Mouse (Mus musculus) ES-Bruce4 (cell line): ENCODE results near the gene Ldlrad3. TPM values are rescaled to one million over a fixed set of nuclear protein-coding genes. Genes with fewer than 3 reads are reported as not detected.

Experiments used
- H3K27ac ChIP-seq: 2 replicates; pipeline ENCODE4 v1.5.1; 2012; ENCODE audit warnings: low read length, inconsistent platforms; ENCODE audit not compliant: insufficient read depth
- H3K27me3 ChIP-seq: 2 replicates; pipeline ENCODE4 v1.6.1; 2012; ENCODE audit warnings: mild to moderate bottlenecking, low read length, inconsistent platforms; ENCODE audit not compliant: control insufficient read depth, poor library complexity, insufficient read depth, severe bottlenecking
- H3K36me3 ChIP-seq: 2 replicates; pipeline ENCODE4 v1.6.1; 2012; ENCODE audit warnings: inconsistent platforms, mild to moderate bottlenecking, low read length, moderate library complexity; ENCODE audit not compliant: control insufficient read depth, poor library complexity, insufficient read depth, severe bottlenecking
- H3K4me1 ChIP-seq: one replicate; pipeline ENCODE4 v1.8.1; 2011; ENCODE audit warnings: low read length; ENCODE audit not compliant: control insufficient read depth, insufficient read depth
- H3K4me3 ChIP-seq: 2 replicates; pipeline ENCODE4 v1.5.1; 2011; ENCODE audit warnings: low read depth, mild to moderate bottlenecking, low read length
- H3K9ac ChIP-seq: 2 replicates; pipeline ENCODE4 v1.6.1; 2012; ENCODE audit warnings: low read depth, mild to moderate bottlenecking, inconsistent platforms; ENCODE audit not compliant: poor library complexity, severe bottlenecking
- H3K9me3 ChIP-seq: replicated peaks from 2 replicates; pipeline ENCODE4 v1.6.1; 2012; ENCODE audit warnings: mild to moderate bottlenecking, low read length, inconsistent platforms; ENCODE audit not compliant: control insufficient read depth, poor library complexity, insufficient read depth, severe bottlenecking
- CTCF ChIP-seq: IDR thresholded peaks from one replicate; pipeline ENCODE4 v1.8.1; 2011; ENCODE audit warnings: low read depth, low read length
- EP300 ChIP-seq: IDR thresholded peaks from 2 replicates; pipeline ENCODE4 v1.6.1; 2011; ENCODE audit warnings: low read depth, low read length; ENCODE audit not compliant: insufficient read depth
- POLR2A ChIP-seq: IDR thresholded peaks from one replicate; pipeline ENCODE4 v1.8.1; 2011; ENCODE audit warnings: low read length; ENCODE audit not compliant: insufficient read depth
- polyA plus RNA-seq: library from polyadenylated mRNA; stranded (reverse); fragments of >200 nt; gene quantifications from 2 replicates; pipeline ENCODE4 v1.2.4, GENCODE M21; 2011; ENCODE audit warnings: low read depth; ENCODE audit not compliant: missing spikeins, insufficient read depth, insufficient read length

The Ldlrad3 gene
- polyA plus RNA-seq, 1 experiment = 15.7 TPM

- no peak overlapping the region for H3K4me3 ChIP-seq
- H3K27ac ChIP-seq = no peak overlapping the region
- TF ChIP-seq POLR2A (no peak), EP300 (no peak), CTCF (no peak)
- H3K27me3 ChIP-seq = no peaks in the 10 kb centered on the region
- no peak overlapping the region for H3K9ac ChIP-seq
- H3K9me3 ChIP-seq = no peaks in the 10 kb centered on the region
- H3K4me1 ChIP-seq = peaks cover 2% of the 10 kb centered on the region
- no peaks in the 10 kb centered on the region for H3K36me3 ChIP-seq
Measured at GRCm38 (mm10) chr2:102153516-102153915, 32.7 kb downstream of the Ldlrad3 start.

- TF ChIP-seq POLR2A (no peak), EP300 (no peak), CTCF (no peak)
- no peak overlapping the region for H3K4me3 ChIP-seq
- no peak overlapping the region for H3K9ac ChIP-seq
- H3K9me3 ChIP-seq = no peaks in the 10 kb centered on the region
- peaks cover 2% of the 10 kb centered on the region for H3K4me1 ChIP-seq
- H3K27ac ChIP-seq = no peak overlapping the region
- no peaks in the 10 kb centered on the region for H3K36me3 ChIP-seq
- H3K27me3 ChIP-seq = no peaks in the 10 kb centered on the region
Measured at GRCm38 (mm10) chr2:102152851-102153250, 33.3 kb downstream of the Ldlrad3 start.

GRCm38 (mm10) chr2:102149058-102149457 lies 37.1 kb downstream of the Ldlrad3 start:
- no peak for TF ChIP-seq POLR2A
- TF ChIP-seq CTCF = no peak
- no peak for TF ChIP-seq EP300
- H3K4me1 ChIP-seq = peaks cover 6% of the 10 kb centered on the region
- H3K9ac ChIP-seq = no peak overlapping the region

GRCm38 (mm10) chr2:102148093-102148492 lies 38.1 kb downstream of the Ldlrad3 start:
- Histone ChIP-seq H3K9me3 (no peaks in the 10 kb centered on the region), H3K9ac (no peak overlapping the region), H3K4me3 (no peak overlapping the region), H3K36me3 (no peaks in the 10 kb centered on the region), H3K4me1 (peaks cover 4% of the 10 kb centered on the region), H3K27me3 (no peaks in the 10 kb centered on the region), H3K27ac (no peak overlapping the region)
- TF ChIP-seq EP300 (no peak), CTCF (no peak), POLR2A (no peak)

More at GRCm38 (mm10) chr2:102149058-102149457, 37.1 kb downstream of the Ldlrad3 start:
- H3K27me3 ChIP-seq = no peaks in the 10 kb centered on the region
- no peaks in the 10 kb centered on the region for H3K9me3 ChIP-seq
- H3K36me3 ChIP-seq = no peaks in the 10 kb centered on the region
- no peak overlapping the region for H3K4me3 ChIP-seq
- no peak overlapping the region for H3K27ac ChIP-seq

- Histone ChIP-seq H3K4me1 (peaks cover 4% of the 10 kb centered on the region), H3K27ac (no peak overlapping the region), H3K36me3 (no peaks in the 10 kb centered on the region), H3K4me3 (no peak overlapping the region), H3K9me3 (no peaks in the 10 kb centered on the region), H3K27me3 (no peaks in the 10 kb centered on the region), H3K9ac (no peak overlapping the region)
- TF ChIP-seq POLR2A = no peak
- TF ChIP-seq EP300 = no peak
- TF ChIP-seq CTCF = no peak
Measured at GRCm38 (mm10) chr2:102147561-102147960, 38.6 kb downstream of the Ldlrad3 start.

GRCm38 (mm10) chr2:102146386-102146785 lies 39.8 kb downstream of the Ldlrad3 start:
- H3K27ac ChIP-seq = no peak overlapping the region
- peaks cover 4% of the 10 kb centered on the region for H3K4me1 ChIP-seq
- no peaks in the 10 kb centered on the region for H3K27me3 ChIP-seq
- TF ChIP-seq EP300 = no peak
- no peak for TF ChIP-seq CTCF
- TF ChIP-seq POLR2A = no peak
- H3K36me3 ChIP-seq = no peaks in the 10 kb centered on the region
- no peaks in the 10 kb centered on the region for H3K9me3 ChIP-seq
- no peak overlapping the region for H3K4me3 ChIP-seq
- H3K9ac ChIP-seq = no peak overlapping the region

GRCm38 (mm10) chr2:102145036-102145435 lies 41.1 kb downstream of the Ldlrad3 start:
- Histone ChIP-seq H3K9ac (no peak overlapping the region), H3K36me3 (no peaks in the 10 kb centered on the region), H3K4me1 (peaks cover 4% of the 10 kb centered on the region), H3K4me3 (no peak overlapping the region), H3K9me3 (no peaks in the 10 kb centered on the region), H3K27ac (no peak overlapping the region), H3K27me3 (no peaks in the 10 kb centered on the region)
- TF ChIP-seq CTCF (no peak), EP300 (no peak), POLR2A (no peak)
